Mouse (Mus musculus): ENCODE measurements around the gene Rfpl4. TPM values are rescaled to one million over a fixed set of nuclear protein-coding genes. Genes with fewer than 3 reads are reported as not detected.
A peak's percentile ranks its signal among the peaks of the same experiment; 100 is the strongest.
"Not testable (repeated sequence)": the region's sequence is repeated elsewhere in the genome, so short reads cannot be mapped to it uniquely, and the experiment has no call there.

Rfpl4 gene
- polyA plus RNA-seq, 1 experiment from 2014 or later, result not detected

- H3K27ac ChIP-seq (ENCODE audit: poor library complexity, severe bottlenecking), result peak within 1 kb of the TSS; percentile 96
- WGBS, result under 1% methylated on average over 79 of the region's 81 CpGs
- H3K36me3 ChIP-seq, result peaks cover 57% of the 10 kb centered on the region
- H3K4me3 ChIP-seq, result peak within 1 kb of the TSS; percentile 98
- H3K4me2 ChIP-seq, result peak within 1 kb of the TSS; percentile 86
- peak within 1 kb of the TSS; percentile 98 for H3K9ac ChIP-seq
- no peaks in the 10 kb centered on the region for H3K9me3 ChIP-seq (replicated peaks)
- peak; percentile 95 for ATAC-seq (ENCODE audit: insufficient number of reproducible peaks, low FRiP score)
- H3K27me3 ChIP-seq (replicated peaks), result no peaks in the 10 kb centered on the region
- H3K4me1 ChIP-seq (replicated peaks), result peaks cover 35% of the 10 kb centered on the region
Observed at GRCm38 (mm10) chr7:5080010-5080751, 36.6 kb downstream of the Rfpl4 start, which contains the start of gene Epn1. Gene Epn1 (plus strand): TSS chr7:5080235.

DNA sequence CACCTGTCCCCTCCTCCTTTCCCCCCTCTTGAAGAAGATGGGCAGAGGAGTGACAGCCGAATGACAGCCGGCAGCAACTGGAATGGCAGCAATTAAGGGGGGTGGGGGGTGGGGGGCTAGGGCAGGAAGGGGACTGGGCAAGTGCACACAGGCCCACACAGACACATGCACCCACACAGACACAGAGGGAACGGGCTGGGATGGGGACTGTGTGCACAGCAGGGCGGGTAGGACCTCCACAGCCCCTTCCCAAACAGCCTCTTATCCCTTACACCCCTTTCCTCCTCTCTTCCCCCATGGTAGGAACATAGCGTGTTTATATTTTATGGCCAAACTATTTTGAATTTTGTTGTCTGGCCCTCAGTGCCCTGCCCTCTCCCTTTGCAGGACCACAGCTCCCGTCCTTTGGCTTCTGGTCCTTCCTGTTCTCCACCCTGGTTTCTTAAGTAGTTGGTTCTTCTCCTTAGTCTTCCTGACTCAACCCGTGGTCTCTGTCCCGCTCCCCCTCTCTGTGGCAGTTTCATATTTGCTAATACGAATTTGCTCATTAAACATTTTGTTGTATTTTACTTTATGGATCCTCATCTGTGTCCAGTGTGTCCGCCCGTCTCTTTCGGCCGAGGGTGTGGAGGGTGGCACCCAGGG lies 37.3 kb downstream of the Rfpl4 start:
- Histone ChIP-seq H3K4me1 (replicated peaks) (peaks cover 28% of the 10 kb centered on the region), H3K36me3 (peaks cover 58% of the 10 kb centered on the region), H3K4me2 (peak overlapping the region; percentile 86), H3K4me3 (peak overlapping the region; percentile 98), H3K27ac (ENCODE audit: poor library complexity, severe bottlenecking) (peak overlapping the region; percentile 96), H3K9ac (peak overlapping the region; percentile 98)
- H3K9me3 ChIP-seq (replicated peaks); H3K27me3 ChIP-seq (replicated peaks): not testable (repeated sequence)
- peak; percentile 22; the same call in 1 of the 2 replicates for ATAC-seq (ENCODE audit: insufficient number of reproducible peaks, low FRiP score)
- 49% methylated on average over 11 of the region's 13 CpGs for WGBS

DNA sequence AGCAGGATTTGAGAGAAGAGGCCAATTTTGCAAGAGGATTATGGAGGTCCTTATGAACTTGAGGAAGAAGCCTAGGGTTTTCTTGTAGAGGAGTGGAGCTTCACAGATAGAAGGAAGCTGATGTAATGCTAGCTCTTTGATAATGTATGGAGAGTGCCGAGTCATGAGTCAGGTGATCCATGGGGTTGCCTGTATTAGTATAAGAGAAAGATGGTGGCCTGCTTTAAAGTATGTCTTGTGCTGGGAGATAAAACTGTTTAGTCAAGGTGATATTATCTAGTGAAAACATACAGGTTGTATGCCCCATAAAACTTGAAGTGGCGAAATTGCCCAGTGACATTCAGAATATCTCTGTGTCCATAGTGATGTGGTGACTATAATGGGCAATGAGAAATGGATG lies 39.8 kb downstream of the Rfpl4 start:
- H3K9ac ChIP-seq, result no peak overlapping the region
- WGBS, result 78% methylated on average over 2 of the region's 2 CpGs
- no peaks in the 10 kb centered on the region for H3K27me3 ChIP-seq (replicated peaks)
- peaks cover 70% of the 10 kb centered on the region for H3K36me3 ChIP-seq
- peak; percentile 26; the same call in 1 of the 2 replicates for ATAC-seq (ENCODE audit: insufficient number of reproducible peaks, low FRiP score)
- H3K4me2 ChIP-seq, result no peak overlapping the region
- no peak overlapping the region for H3K27ac ChIP-seq (ENCODE audit: poor library complexity, severe bottlenecking)
- H3K4me1 ChIP-seq (replicated peaks), result peaks cover 11% of the 10 kb centered on the region
- no peaks in the 10 kb centered on the region for H3K9me3 ChIP-seq (replicated peaks)
- H3K4me3 ChIP-seq, result no peak overlapping the region

GRCm38 (mm10) chr7:5074984-5075383 lies 41.8 kb downstream of the Rfpl4 start:
- H3K9ac ChIP-seq, result no peak overlapping the region
- peaks cover 88% of the 10 kb centered on the region for H3K36me3 ChIP-seq
- H3K27me3 ChIP-seq (replicated peaks), result no peaks in the 10 kb centered on the region
- 90% methylated on average over 5 of the region's 5 CpGs for WGBS
- peaks cover 3% of the 10 kb centered on the region; the same call in 1 of the 2 replicates for H3K4me1 ChIP-seq (replicated peaks)
- no peak overlapping the region for H3K27ac ChIP-seq (ENCODE audit: poor library complexity, severe bottlenecking)
- ATAC-seq (ENCODE audit: insufficient number of reproducible peaks, low FRiP score), result no peak
- no peaks in the 10 kb centered on the region for H3K9me3 ChIP-seq (replicated peaks)
- no peak overlapping the region for H3K4me2 ChIP-seq
- H3K4me3 ChIP-seq, result no peak overlapping the region

- H3K4me2 ChIP-seq, result no peak overlapping the region
- H3K4me1 ChIP-seq (replicated peaks), result peaks cover 3% of the 10 kb centered on the region; the same call in 1 of the 2 replicates
- no peaks in the 10 kb centered on the region for H3K9me3 ChIP-seq (replicated peaks)
- H3K27me3 ChIP-seq (replicated peaks), result no peaks in the 10 kb centered on the region
- peak; percentile 85 for ATAC-seq (ENCODE audit: insufficient number of reproducible peaks, low FRiP score)
- peaks cover 97% of the 10 kb centered on the region for H3K36me3 ChIP-seq
- H3K4me3 ChIP-seq, result no peak overlapping the region
- H3K27ac ChIP-seq (ENCODE audit: poor library complexity, severe bottlenecking), result peak overlapping the region; percentile 18; the same call in 1 of the 2 replicates
- WGBS, result 67% methylated on average over 1 of the region's 1 CpGs
- no peak overlapping the region for H3K9ac ChIP-seq
Observed at GRCm38 (mm10) chr7:5073586-5073985, 43.2 kb downstream of the Rfpl4 start.

GRCm38 (mm10) chr7:5064886-5065285 lies 51.9 kb downstream of the Rfpl4 start:
- Histone ChIP-seq H3K36me3 (peaks cover 42% of the 10 kb centered on the region), H3K9me3 (replicated peaks) (no peaks in the 10 kb centered on the region), H3K4me3 (no peak overlapping the region), H3K27ac (ENCODE audit: poor library complexity, severe bottlenecking) (no peak overlapping the region), H3K4me1 (replicated peaks) (peaks cover 39% of the 10 kb centered on the region), H3K27me3 (replicated peaks) (no peaks in the 10 kb centered on the region), H3K9ac (no peak overlapping the region), H3K4me2 (no peak overlapping the region)
- WGBS, result 90% methylated on average over 6 of the region's 6 CpGs
- no peak for ATAC-seq (ENCODE audit: insufficient number of reproducible peaks, low FRiP score)

DNA sequence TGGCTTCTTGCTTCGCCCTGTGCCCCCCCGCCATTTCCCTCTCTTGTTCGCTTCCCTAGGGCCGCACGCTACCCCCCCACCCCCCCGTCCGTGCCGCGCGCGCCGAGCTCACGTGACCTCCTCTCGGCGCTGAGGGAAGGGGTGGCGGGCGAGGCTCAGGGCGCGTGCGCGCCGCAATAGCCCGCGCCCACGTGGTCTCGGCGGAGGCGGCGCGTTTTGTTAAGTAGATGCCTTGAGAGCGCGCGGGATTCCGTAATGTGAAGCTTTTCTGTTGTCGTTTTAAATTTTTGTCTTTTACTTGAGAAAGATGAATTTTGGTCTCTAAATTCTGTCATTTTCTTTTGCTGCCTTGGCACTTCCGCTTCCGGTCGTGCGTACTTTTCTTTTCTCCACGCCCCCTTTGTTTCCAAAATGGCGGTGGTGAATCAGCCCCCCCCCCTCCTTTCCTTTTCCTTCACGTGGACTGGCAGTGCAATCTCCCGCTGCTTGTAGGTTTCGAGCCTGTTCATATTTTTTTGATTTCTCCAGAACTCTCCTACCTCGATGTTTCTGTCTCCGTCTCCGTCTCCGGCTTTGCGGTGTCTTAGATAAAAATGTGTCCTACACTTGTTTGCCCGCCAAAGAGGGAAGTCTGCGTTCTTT lies 54.3 kb downstream of the Rfpl4 start:
- Histone ChIP-seq H3K9ac (peak overlapping the region; percentile 93), H3K4me2 (peak overlapping the region; percentile 92), H3K4me1 (replicated peaks) (peaks cover 41% of the 10 kb centered on the region), H3K9me3 (replicated peaks) (no peaks in the 10 kb centered on the region), H3K27ac (ENCODE audit: poor library complexity, severe bottlenecking) (peak overlapping the region; percentile 99), H3K4me3 (peak overlapping the region; percentile 83), H3K36me3 (peaks cover 18% of the 10 kb centered on the region), H3K27me3 (replicated peaks) (peaks cover 15% of the 10 kb centered on the region)
- peak; percentile 75 for ATAC-seq (ENCODE audit: insufficient number of reproducible peaks, low FRiP score)
- under 1% methylated on average over 51 of the region's 51 CpGs for WGBS

DNA sequence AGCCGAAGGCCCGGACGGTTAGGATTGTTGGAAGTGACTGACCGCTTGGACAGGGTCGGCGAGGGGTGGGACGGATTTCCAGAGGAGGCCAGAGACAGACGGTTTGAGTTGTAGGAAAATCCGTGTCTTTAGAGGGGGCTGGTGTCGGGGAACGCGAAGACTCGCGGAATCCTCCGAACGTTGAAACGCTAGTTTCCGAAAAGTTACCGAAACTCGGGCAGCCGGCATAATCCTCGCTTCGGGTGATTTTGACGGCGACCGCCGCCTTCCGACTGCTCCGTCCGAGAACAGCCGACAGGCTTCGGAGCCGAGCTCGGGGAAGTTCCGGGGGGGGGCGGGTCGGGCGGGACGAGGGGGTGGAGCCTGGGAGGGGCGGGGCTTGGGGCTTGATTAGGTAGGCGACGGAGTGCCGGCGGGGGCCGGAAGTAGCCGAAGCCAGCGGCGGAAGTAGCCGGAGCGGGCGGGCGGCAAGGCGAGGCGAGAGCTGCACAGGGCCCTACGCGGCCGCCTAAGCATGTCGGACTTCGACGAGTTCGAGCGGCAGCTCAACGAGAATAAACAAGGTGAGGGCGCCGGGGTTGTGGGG lies 54.9 kb downstream of the Rfpl4 start, which contains the start of gene U2af2:
U2af2 (plus strand) TSS at position 370 of the 586 bp plus-strand sequence.
- peak; percentile 88 for ATAC-seq (ENCODE audit: insufficient number of reproducible peaks, low FRiP score)
- peak within 1 kb of the TSS; percentile 92 for H3K4me2 ChIP-seq
- H3K9me3 ChIP-seq (replicated peaks), result no peaks in the 10 kb centered on the region
- peak within 1 kb of the TSS; percentile 83 for H3K4me3 ChIP-seq
- H3K4me1 ChIP-seq (replicated peaks), result peaks cover 43% of the 10 kb centered on the region
- H3K27me3 ChIP-seq (replicated peaks), result peaks cover 21% of the 10 kb centered on the region
- WGBS, result under 1% methylated on average over 53 of the region's 65 CpGs
- peaks cover 12% of the 10 kb centered on the region for H3K36me3 ChIP-seq
- peak within 1 kb of the TSS; percentile 93 for H3K9ac ChIP-seq
- peak within 1 kb of the TSS; percentile 99 for H3K27ac ChIP-seq (ENCODE audit: poor library complexity, severe bottlenecking)

- Histone ChIP-seq H3K4me1 (replicated peaks) (peaks cover 42% of the 10 kb centered on the region), H3K9ac (peak overlapping the region; percentile 93), H3K36me3 (peaks cover 5% of the 10 kb centered on the region)
Observed at GRCm38 (mm10) chr7:5060944-5061773, 55.6 kb downstream of the Rfpl4 start.

GRCm38 (mm10) chr7:5060239-5060731 lies 56.5 kb downstream of the Rfpl4 start:
- peaks cover 33% of the 10 kb centered on the region for H3K4me1 ChIP-seq (replicated peaks)
- H3K4me2 ChIP-seq, result peak overlapping the region; percentile 92
- H3K4me3 ChIP-seq, result peak overlapping the region; percentile 83
- peaks cover 37% of the 10 kb centered on the region for H3K27me3 ChIP-seq (replicated peaks)
- H3K36me3 ChIP-seq, result no peaks in the 10 kb centered on the region
- peak overlapping the region; percentile 93 for H3K9ac ChIP-seq
- no peak for ATAC-seq (ENCODE audit: insufficient number of reproducible peaks, low FRiP score)
- WGBS, result 2% methylated on average over 27 of the region's 27 CpGs
- H3K27ac ChIP-seq (ENCODE audit: poor library complexity, severe bottlenecking), result peak overlapping the region; percentile 99
- H3K9me3 ChIP-seq (replicated peaks), result no peaks in the 10 kb centered on the region

More at GRCm38 (mm10) chr7:5060944-5061773, 55.6 kb downstream of the Rfpl4 start:
- peak overlapping the region; percentile 83 for H3K4me3 ChIP-seq
- H3K27me3 ChIP-seq (replicated peaks), result peaks cover 28% of the 10 kb centered on the region
- peak; percentile 91 for ATAC-seq (ENCODE audit: insufficient number of reproducible peaks, low FRiP score)
- H3K9me3 ChIP-seq (replicated peaks), result no peaks in the 10 kb centered on the region
- H3K27ac ChIP-seq (ENCODE audit: poor library complexity, severe bottlenecking), result peak overlapping the region; percentile 99
- under 1% methylated on average over 60 of the region's 60 CpGs for WGBS
- peak overlapping the region; percentile 92 for H3K4me2 ChIP-seq
